Mouse (Mus musculus) limb, embryonic 10.5 days (tissue): ENCODE measurements around the gene Robo4. TPM values are rescaled to one million over a fixed set of nuclear protein-coding genes. Genes with fewer than 3 reads are reported as not detected.

Experiments used
- DNase-seq: peaks from one replicate; pipeline ENCODE4 v3.0.0-alpha.2; 2017; ENCODE audit warnings: low spot score
- H3K27ac ChIP-seq: fragments of 300-500 bp; sonication (generic); 2 replicates; pipeline ENCODE4 v1.5.1; 2016; ENCODE audit warnings: mild to moderate bottlenecking
- H3K27me3 ChIP-seq: fragments of 300-500 bp; sonication (generic); 2 replicates; pipeline ENCODE4 v1.6.1; 2016; ENCODE audit warnings: low read depth, mild to moderate bottlenecking; ENCODE audit not compliant: poor library complexity, severe bottlenecking
- H3K36me3 ChIP-seq: fragments of 300-500 bp; sonication (generic); 2 replicates; pipeline ENCODE4 v1.6.1; 2016; ENCODE audit warnings: mild to moderate bottlenecking, moderate library complexity
- H3K4me1 ChIP-seq: fragments of 300-500 bp; sonication (generic); 2 replicates; pipeline ENCODE4 v1.6.1; 2016
- H3K4me3 ChIP-seq: fragments of 300-500 bp; sonication (generic); 2 replicates; pipeline ENCODE4 v1.5.1; 2016; ENCODE audit warnings: mild to moderate bottlenecking, moderate library complexity
- H3K9me3 ChIP-seq: fragments of 300-500 bp; sonication (generic); replicated peaks from 2 replicates; pipeline ENCODE4 v1.6.1; 2016; ENCODE audit warnings: mild to moderate bottlenecking
- WGBS: fragments of 180-500 bp; shearing (Covaris S2); methylation state at CpG from one replicate; pipeline ENCODE4 v1.1.7; 2016; 5-methylcytosine and 5-hydroxymethylcytosine counted together
- polyA plus RNA-seq: library from polyadenylated mRNA; unstranded; fragments of >200 nt; fragmentation: Nextera tagmentation; extraction: Ambion mirVana; gene quantifications from 2 replicates; pipeline ENCODE4 v1.2.1, GENCODE M21; 2016

Robo4 gene
- polyA plus RNA-seq: 9.9 and 10.3 TPM in 2 replicates

DNA sequence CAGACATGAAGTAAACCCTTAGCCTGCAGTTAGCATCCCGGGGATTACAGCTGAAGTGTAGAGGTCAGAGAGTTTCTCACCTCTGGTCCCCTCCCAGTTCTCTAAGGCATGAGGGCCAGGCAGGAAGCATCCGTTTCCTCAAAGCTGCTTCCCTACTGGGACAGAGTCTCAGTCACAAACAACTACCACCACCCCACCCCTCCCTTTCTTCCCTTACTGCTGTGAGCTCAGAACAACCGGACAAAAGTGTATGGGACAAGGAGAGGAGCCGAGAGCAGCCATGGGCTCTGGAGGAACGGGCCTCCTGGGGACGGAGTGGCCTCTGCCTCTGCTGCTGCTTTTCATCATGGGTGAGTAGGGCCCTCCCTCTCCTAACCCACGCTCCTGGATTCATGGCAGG is at the start of gene Robo4:
TSS of gene Robo4 (plus strand) at position 96 of the 400 bp plus-strand sequence.
- Histone ChIP-seq H3K27me3 (peaks cover 8% of the 10 kb centered on the region), H3K27ac (peak within 1 kb of the TSS; percentile 15; the same call in 1 of the 2 replicates), H3K4me3 (peak within 1 kb of the TSS; percentile 29), H3K9me3 (no peaks in the 10 kb centered on the region), H3K4me1 (peaks cover 4% of the 10 kb centered on the region; the same call in 1 of the 2 replicates), H3K36me3 (no peaks in the 10 kb centered on the region)
- 17% methylated on average over 7 of the region's 7 CpGs for WGBS
- no peak for DNase-seq

DNA sequence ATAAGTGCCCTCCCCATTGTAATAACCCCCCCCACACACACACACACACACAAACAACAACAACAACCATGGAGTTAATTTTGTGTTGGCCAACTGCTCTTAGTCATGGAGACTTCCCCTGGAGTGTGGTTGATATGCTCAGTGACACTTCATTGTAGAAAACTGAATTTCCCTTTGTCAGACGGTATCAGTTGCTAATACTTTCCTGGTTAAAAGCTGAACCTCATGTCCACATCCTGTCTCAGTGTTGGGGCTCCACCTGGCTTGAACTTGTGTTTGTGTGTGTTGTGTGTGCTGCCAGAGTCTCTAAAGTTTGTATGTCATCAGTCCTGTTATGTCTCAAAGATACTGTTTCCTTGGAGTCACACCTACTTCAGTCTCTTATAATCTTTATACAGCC is 47.2 kb upstream of the Robo4 start:
- Histone ChIP-seq H3K9me3 (no peaks in the 10 kb centered on the region), H3K4me3 (no peak overlapping the region), H3K27me3 (no peaks in the 10 kb centered on the region), H3K36me3 (no peaks in the 10 kb centered on the region), H3K4me1 (peaks cover 5% of the 10 kb centered on the region), H3K27ac (no peak overlapping the region)
- no peak for DNase-seq
- 71% methylated on average over 1 of the region's 1 CpGs for WGBS

DNA sequence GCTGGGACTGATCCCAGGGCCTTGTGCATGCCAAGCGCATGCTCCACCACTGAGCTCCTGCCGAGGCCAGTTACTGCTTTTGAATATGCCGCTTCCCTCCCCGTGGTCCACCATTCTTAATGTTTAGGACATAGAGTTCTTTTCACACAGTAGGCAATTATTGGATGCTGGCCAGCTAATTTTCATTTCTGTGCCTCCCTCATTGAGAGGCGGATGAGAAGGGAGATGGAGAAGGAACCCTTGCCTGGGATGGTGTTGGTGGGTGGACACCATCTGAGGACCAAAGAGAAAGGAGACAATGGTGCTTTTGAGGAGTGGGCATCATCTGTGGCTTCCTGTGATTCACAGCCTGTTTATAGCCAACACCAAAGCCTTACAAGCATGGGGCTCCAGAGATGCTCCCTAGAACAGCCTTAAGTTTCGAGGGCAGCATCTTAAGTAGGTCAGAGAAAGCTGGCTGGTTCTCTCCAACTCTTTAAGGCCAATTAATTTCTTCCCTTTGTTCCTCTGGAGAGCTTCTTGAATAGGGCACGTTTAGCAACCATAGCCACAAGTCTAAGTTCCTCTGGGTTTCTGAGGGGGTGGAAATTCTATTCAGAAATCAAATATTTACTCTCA is 42.9 kb upstream of the Robo4 start:
- 88% methylated on average over 7 of the region's 7 CpGs for WGBS
- Histone ChIP-seq H3K27me3 (no peaks in the 10 kb centered on the region), H3K4me1 (peaks cover 11% of the 10 kb centered on the region), H3K27ac (no peak overlapping the region), H3K36me3 (no peaks in the 10 kb centered on the region), H3K4me3 (no peak overlapping the region), H3K9me3 (no peaks in the 10 kb centered on the region)
- no peak for DNase-seq

DNA sequence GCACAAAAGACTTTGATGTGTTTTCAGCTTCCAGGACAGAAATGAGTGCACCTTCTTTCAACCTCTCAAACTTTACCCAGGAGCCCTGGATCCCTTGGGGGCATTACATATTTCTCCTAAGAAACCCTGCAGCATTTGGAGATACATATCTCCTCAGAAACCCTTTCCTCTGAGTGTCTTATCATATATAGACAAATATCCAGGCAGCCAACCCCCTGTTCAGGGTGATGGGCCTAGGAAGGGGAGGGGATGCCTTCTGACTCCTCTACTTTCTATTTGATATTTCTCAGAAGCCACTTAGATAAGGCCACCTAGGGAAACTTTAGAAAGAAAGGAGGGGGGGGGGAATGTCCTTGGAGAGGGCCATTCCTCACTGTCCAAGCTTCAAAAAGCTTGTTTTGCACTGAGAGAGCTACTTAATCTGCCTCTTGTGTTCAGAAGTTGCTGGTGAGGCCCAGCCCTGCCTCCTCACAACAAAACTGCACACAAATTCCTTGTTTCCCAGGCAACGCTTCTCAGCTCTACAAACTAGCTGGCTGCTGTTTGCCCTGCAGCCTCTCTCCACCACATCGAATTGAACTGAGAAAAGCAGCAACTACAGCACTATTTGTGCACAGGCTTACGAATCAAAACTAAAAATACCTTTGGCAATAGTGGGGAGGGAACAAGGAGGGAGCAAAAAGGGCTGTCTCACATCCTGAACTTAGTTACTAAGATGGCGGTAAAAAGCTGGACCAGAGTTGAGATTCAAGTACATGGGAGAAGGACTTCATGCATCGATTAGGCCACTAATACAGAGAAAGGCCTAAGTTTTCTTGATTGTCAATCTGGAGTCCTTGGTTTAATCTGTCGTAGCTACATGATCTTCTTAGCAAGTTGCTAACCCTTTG is 42.1 kb upstream of the Robo4 start:
- Histone ChIP-seq H3K27me3 (no peaks in the 10 kb centered on the region), H3K4me3 (no peak overlapping the region), H3K9me3 (no peaks in the 10 kb centered on the region), H3K27ac (peak overlapping the region; percentile 62; the same call in 1 of the 2 replicates), H3K36me3 (no peaks in the 10 kb centered on the region), H3K4me1 (peaks cover 11% of the 10 kb centered on the region)
- WGBS: 70% methylated on average over 6 of the region's 6 CpGs
- peak; percentile 35 for DNase-seq

DNA sequence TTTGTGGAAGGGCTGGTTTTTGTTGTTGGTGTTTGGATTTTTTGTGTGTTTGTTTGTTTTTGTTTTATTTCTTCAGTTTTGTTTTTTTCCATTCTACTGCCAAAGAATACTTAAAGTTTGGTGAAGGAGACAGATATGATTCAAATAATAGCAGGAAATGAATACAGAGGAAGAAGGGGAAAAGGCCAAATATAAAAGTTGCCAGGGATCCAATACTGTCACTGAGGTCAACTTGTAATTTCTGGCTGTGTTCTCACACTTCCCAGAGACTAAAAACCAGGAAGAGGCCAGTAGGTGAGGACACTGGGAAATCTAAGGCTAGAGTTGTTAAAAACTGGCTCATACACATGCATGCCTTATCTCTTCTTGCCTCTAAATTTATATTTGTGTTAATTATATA is 39.6 kb upstream of the Robo4 start:
- H3K4me3 ChIP-seq: no peak overlapping the region
- no peaks in the 10 kb centered on the region for H3K36me3 ChIP-seq
- no peaks in the 10 kb centered on the region for H3K27me3 ChIP-seq
- peaks cover 11% of the 10 kb centered on the region for H3K4me1 ChIP-seq
- DNase-seq: no peak
- H3K9me3 ChIP-seq: no peaks in the 10 kb centered on the region
- no peak overlapping the region for H3K27ac ChIP-seq

DNA sequence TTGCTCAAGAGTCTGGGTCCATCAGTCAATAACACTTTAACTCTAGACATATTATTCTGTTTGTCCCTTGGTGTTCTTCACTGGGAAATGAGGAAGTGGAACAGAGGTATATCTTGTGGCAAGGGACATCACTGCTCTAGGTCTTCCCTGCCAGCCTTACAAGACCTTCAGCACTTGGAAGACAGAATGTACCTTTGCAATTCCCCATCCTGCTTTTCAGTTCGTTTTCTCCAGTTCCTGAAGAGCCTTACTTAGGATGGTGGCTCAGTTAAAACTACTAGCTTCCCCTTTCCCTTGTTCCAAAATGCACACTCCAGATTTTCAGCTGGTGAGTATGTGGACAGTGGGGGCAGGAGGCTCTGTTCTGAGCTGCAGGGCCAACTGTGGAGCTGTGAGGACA is 38.8 kb upstream of the Robo4 start:
- no peak for DNase-seq
- Histone ChIP-seq H3K27ac (no peak overlapping the region), H3K4me3 (no peak overlapping the region), H3K36me3 (no peaks in the 10 kb centered on the region), H3K4me1 (peaks cover 11% of the 10 kb centered on the region), H3K27me3 (no peaks in the 10 kb centered on the region), H3K9me3 (no peaks in the 10 kb centered on the region)
- 66% methylated on average over 1 of the region's 1 CpGs for WGBS

DNA sequence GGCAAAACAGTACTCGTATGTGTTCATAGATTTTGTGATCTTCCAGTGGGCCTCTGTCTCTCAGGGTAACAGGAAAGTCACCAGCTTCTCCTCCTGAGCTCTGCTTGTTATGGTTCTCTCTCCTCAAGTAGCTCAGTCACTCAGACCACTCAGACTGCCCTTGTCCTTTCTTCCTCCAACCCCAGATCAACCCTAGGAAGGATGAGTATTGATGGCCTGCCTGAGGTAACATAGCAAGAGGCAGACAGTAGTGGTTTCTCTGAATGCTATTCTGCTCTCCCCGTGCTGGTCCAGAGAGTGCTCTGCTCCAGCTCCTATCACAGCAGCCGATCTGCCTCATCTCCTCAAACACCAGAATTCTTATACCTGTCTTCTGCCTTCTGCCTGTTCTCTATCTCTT is 38.1 kb upstream of the Robo4 start:
- Histone ChIP-seq H3K4me3 (no peak overlapping the region), H3K9me3 (no peaks in the 10 kb centered on the region), H3K4me1 (peaks cover 11% of the 10 kb centered on the region), H3K36me3 (no peaks in the 10 kb centered on the region), H3K27ac (no peak overlapping the region), H3K27me3 (no peaks in the 10 kb centered on the region)
- WGBS: 76% methylated on average over 3 of the region's 3 CpGs
- no peak for DNase-seq

DNA sequence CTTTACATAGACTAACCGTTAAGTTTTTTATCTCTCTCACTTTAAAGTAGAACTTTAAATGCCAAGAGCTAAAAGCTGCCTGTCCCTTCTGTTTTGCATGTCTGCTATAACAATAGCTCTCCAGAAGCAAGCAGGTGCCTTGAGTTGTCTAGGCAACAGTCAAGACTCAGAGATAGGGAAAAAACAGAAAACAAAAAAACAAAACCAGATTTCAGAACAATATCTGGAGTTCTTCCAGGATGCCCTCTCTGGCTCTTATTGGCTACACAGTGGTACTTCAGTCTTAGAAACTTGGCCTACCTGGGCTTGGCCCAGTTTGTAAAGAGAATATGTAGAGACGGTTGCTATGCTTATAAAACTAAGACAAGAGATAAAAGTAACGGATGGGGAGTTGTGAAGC is 37.3 kb upstream of the Robo4 start:
- H3K4me3 ChIP-seq: no peak overlapping the region
- no peaks in the 10 kb centered on the region for H3K36me3 ChIP-seq
- WGBS: 82% methylated on average over 3 of the region's 3 CpGs
- no peak overlapping the region for H3K27ac ChIP-seq
- no peaks in the 10 kb centered on the region for H3K9me3 ChIP-seq
- no peaks in the 10 kb centered on the region for H3K27me3 ChIP-seq
- peaks cover 7% of the 10 kb centered on the region for H3K4me1 ChIP-seq
- DNase-seq: no peak

DNA sequence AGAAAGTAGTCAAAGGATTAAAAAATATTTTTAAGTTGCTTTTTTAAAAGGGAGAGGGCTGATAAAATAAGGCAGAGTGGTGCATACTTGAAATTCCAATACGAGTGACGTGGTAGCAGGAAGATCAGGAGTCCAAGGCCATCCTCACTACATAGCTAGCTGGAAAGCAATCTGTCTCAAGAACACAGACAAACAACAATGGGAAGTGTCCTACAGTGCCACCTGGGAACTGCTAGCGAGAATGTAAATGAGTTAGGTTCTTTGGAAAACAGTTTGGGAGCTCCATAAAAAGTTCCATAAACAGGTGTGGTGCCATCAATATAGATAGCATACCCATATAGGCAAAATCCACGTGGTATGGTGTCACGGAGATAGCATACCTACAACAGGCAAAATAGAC is 36.0 kb upstream of the Robo4 start:
- no peak overlapping the region for H3K27ac ChIP-seq
- H3K27me3 ChIP-seq: no peaks in the 10 kb centered on the region
- H3K36me3 ChIP-seq: no peaks in the 10 kb centered on the region
- no peak for DNase-seq
- H3K4me1 ChIP-seq: no peaks in the 10 kb centered on the region
- 73% methylated on average over 5 of the region's 5 CpGs for WGBS
- no peak overlapping the region for H3K4me3 ChIP-seq
- no peaks in the 10 kb centered on the region for H3K9me3 ChIP-seq

DNA sequence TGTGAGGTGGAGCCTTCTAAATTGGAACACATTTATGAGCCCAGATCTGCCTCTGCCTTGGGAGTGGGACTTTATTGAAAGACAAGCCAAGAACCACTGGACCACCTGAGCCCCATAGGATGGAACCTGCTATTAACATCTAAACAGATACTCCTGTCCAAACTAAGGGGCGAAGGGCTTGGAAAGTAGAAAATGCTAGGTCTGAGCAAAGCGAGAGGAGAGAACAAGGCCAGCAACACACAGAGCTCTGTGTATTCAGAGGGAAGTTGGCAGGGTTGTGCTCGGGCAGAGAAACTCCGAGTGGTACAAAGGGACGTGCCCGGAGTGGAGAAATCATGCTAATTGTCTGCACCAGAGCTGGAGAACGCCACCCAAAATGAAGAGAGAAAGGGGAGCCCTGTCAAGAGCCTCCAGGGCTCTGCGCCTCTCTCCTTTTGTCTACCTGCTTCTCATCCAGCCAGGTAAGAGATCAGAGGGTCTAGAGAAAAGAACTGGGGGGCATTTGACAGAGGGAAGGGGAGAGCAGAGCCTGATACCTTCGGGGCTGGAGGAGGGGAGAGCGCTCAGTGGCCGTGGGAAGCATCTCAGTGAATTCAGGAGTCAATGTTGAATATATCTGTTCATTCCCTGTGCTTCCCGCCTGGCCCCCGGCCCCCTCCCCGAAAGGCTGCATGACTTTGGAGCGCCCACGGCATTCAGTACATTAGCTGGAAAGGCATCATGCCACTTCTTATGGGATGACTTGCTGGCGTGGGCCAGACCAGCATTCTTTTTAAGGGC is 34.2 kb upstream of the Robo4 start, which contains the start of gene Hepacam:
TSS of gene Hepacam (plus strand) at position 51 of the 780 bp plus-strand sequence.
- no peaks in the 10 kb centered on the region for H3K36me3 ChIP-seq
- H3K9me3 ChIP-seq: no peaks in the 10 kb centered on the region
- H3K27me3 ChIP-seq: no peaks in the 10 kb centered on the region
- H3K4me1 ChIP-seq: no peaks in the 10 kb centered on the region
- H3K4me3 ChIP-seq: no peak within 1 kb of the TSS
- H3K27ac ChIP-seq: no peak within 1 kb of the TSS
- no peak for DNase-seq
- 84% methylated on average over 17 of the region's 17 CpGs for WGBS

DNA sequence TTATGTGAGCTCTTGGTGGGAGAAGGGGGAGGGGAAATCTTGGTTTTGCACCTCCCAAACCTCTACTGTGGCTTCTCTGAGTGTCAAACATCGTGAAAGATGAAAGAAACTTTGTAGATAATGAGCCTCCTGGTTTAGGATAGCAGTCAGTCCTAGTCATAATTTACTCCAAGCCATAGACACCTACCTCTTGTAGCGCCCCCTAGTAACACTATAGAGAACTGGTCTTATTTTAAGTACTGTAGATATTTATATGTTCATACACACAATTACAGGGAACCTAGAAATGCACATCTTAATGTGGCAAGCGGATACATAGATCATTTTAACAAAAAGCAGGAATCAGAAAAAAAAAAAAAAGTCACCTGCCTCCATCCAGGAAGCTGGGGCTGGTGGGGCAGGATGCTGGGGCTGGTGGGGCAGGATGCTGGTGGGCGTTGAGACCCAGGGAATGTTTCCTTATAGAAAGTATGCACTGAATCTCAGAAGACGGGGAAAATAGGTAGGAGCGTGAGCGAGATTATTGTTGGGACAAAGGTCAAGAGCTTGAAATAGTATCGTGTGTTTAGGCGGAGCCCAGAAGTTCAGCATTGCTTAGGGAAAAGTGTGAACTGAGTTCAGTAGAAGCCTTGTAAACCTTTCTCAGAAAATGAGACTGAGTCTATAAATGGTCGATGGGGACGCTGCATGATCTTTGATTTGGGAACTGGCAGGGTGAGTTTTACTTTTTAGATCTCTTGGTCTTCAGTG is 33.4 kb upstream of the Robo4 start:
- WGBS: 80% methylated on average over 11 of the region's 11 CpGs
- no peak overlapping the region for H3K4me3 ChIP-seq
- H3K27me3 ChIP-seq: no peaks in the 10 kb centered on the region
- no peaks in the 10 kb centered on the region for H3K9me3 ChIP-seq
- no peaks in the 10 kb centered on the region for H3K4me1 ChIP-seq
- no peak for DNase-seq
- no peaks in the 10 kb centered on the region for H3K36me3 ChIP-seq
- H3K27ac ChIP-seq: no peak overlapping the region

DNA sequence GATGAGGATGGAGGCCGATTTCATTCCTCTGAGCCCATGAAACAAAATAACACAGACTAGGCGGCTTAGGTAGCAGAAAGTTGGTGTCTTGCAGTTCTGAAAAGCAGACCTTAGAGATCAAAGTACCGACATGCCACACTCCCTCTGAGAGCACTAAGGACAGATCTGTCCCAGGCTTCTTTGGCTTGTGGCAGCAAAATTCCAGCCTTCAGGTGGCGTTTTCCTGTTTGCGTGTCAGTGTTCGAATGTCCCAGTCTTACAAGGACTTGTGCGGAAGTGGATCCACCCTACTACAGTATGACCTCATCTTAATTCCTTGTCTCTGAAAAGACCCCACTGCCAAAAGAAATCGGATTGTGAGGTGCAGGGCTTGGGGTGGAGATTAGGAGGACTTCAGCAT is 32.8 kb upstream of the Robo4 start:
- H3K27me3 ChIP-seq: no peaks in the 10 kb centered on the region
- H3K9me3 ChIP-seq: no peaks in the 10 kb centered on the region
- no peak overlapping the region for H3K4me3 ChIP-seq
- no peak for DNase-seq
- 78% methylated on average over 8 of the region's 8 CpGs for WGBS
- H3K4me1 ChIP-seq: no peaks in the 10 kb centered on the region
- H3K27ac ChIP-seq: no peak overlapping the region
- no peaks in the 10 kb centered on the region for H3K36me3 ChIP-seq
